Mouse (Mus musculus) liver, embryonic 14.5 days (tissue): ENCODE data around the gene Irf2bp2. TPM values are rescaled to one million over a fixed set of nuclear protein-coding genes. Genes with fewer than 3 reads are reported as not detected.

Experiments
- ATAC-seq: fragments of 200-750 bp; cut with Nextera tagmentation; 2 replicates; pipeline ENCODE4 v1.8.0; 2017; ENCODE audit warnings: moderate number of reproducible peaks, mild to moderate bottlenecking, moderate library complexity; ENCODE audit not compliant: insufficient read depth
- DNase-seq, 3 experiments: peaks; one replicate each; pipeline ENCODE4 v3.0.0-alpha.2; 2012 to 2013; ENCODE audit warnings: low read depth in 3 of 3, low spot score in 3 of 3
- H3K27ac ChIP-seq: fragments of 300-500 bp; sonication (generic); 2 replicates; pipeline ENCODE4 v1.5.1; 2014; ENCODE audit warnings: moderate library complexity, mild to moderate bottlenecking, control low read depth, inconsistent platforms
- H3K27me3 ChIP-seq: fragments of 300-500 bp; sonication (generic); 2 replicates; pipeline ENCODE4 v1.6.1; 2014; ENCODE audit warnings: mild to moderate bottlenecking, low read length, moderate library complexity; ENCODE audit not compliant: control insufficient read depth, insufficient read depth
- H3K36me3 ChIP-seq: fragments of 300-500 bp; sonication (generic); replicated peaks from 2 replicates; pipeline ENCODE4 v1.6.1; 2014; ENCODE audit warnings: low read depth; ENCODE audit not compliant: control insufficient read depth, insufficient read depth
- H3K4me1 ChIP-seq, 2 experiments: fragments of 200-500 bp in 1 of 2; fragments of 300-500 bp in 1 of 2; sonication (generic) in 1 of 2; replicated peaks; 2 replicates each; pipeline ENCODE4 v1.6.1; 2012 to 2014; ENCODE audit warnings: antibody characterized with exemption in 1 of 2, inconsistent platforms in 1 of 2, low read length in 1 of 2; ENCODE audit not compliant: control insufficient read depth in 2 of 2, insufficient read depth in 2 of 2
- H3K4me2 ChIP-seq: fragments of 300-500 bp; sonication (generic); 2 replicates; pipeline ENCODE4 v1.6.1; 2014; ENCODE audit warnings: low read depth, mild to moderate bottlenecking, control low read depth, moderate library complexity
- H3K4me3 ChIP-seq, 2 experiments: fragments of 200-500 bp in 1 of 2; fragments of 300-500 bp in 1 of 2; sonication (generic) in 1 of 2; 2 replicates each; pipeline ENCODE4 v1.5.1; 2012 to 2014; ENCODE audit warnings: low read depth in 2 of 2, low read length in 2 of 2, mild to moderate bottlenecking in 2 of 2, control low read depth in 1 of 2, inconsistent platforms in 1 of 2, moderate library complexity in 1 of 2; ENCODE audit not compliant: insufficient read depth in 1 of 2
- H3K9ac ChIP-seq: fragments of 300-500 bp; sonication (generic); replicated peaks from 2 replicates; pipeline ENCODE4 v1.6.1; 2014; ENCODE audit warnings: mild to moderate bottlenecking, control low read depth, moderate library complexity
- H3K9me3 ChIP-seq: fragments of 300-500 bp; sonication (generic); 2 replicates; pipeline ENCODE4 v1.6.1; 2016; ENCODE audit warnings: low read length, mixed read lengths; ENCODE audit not compliant: control insufficient read depth
- CTCF ChIP-seq: IDR thresholded peaks from 2 replicates; pipeline ENCODE4 v1.5.1; 2016; ENCODE audit warnings: antibody characterized with exemption, low read depth, control low read depth
- EP300 ChIP-seq: IDR thresholded peaks from 2 replicates; pipeline ENCODE4 v1.6.1; 2016; ENCODE audit warnings: antibody characterized with exemption, low read depth
- WGBS: fragments of 180-500 bp; shearing (Covaris S2); extraction: QIAGEN DNeasy Blood & Tissue Kit; methylation state at CpG from one replicate; pipeline ENCODE4 v1.1.7; 2014; ENCODE audit not compliant: insufficient replicate concordance; 5-methylcytosine and 5-hydroxymethylcytosine counted together
- polyA plus RNA-seq, 2 experiments: library from polyadenylated mRNA; depleted of rRNA in 1 of 2; stranded (reverse) in 1 of 2; unstranded in 1 of 2; fragments of >200 nt; fragmentation: Nextera tagmentation in 1 of 2; extraction: Ambion mirVana in 1 of 2; gene quantifications; 2 replicates each; pipeline versions ENCODE4 v1.2.1 to v1.2.3; 2012 to 2014

The Irf2bp2 gene
- polyA plus RNA-seq, 2 experiments = 2.8 to 10.9 TPM

- Histone ChIP-seq H3K9ac (no peak overlapping the region), H3K4me3 (no peak overlapping the region), H3K27me3 (no peaks in the 10 kb centered on the region), H3K9me3 (no peaks in the 10 kb centered on the region), H3K4me1 (peaks cover 0 to 7% of the 10 kb centered on the region in 2 experiments; a peak in 2 of 4 replicates), H3K4me2 (no peak overlapping the region), H3K27ac (no peak overlapping the region), H3K36me3 (no peaks in the 10 kb centered on the region)
- no peak for DNase-seq
- no peak for ATAC-seq
- 49% methylated on average over 14 of the region's 14 CpGs for WGBS
- TF ChIP-seq EP300 = no peak
- no peak for TF ChIP-seq CTCF
Measured at GRCm38 (mm10) chr8:126566446-126567062, 27.2 kb downstream of the Irf2bp2 start.

GRCm38 (mm10) chr8:126565954-126566445 is 27.8 kb downstream of the Irf2bp2 start:
- H3K9ac ChIP-seq = no peak overlapping the region
- ATAC-seq (no peak), DNase-seq (no peak)
- H3K4me3 ChIP-seq = no peak overlapping the region
- H3K9me3 ChIP-seq = no peaks in the 10 kb centered on the region
- TF ChIP-seq EP300 = no peak
- TF ChIP-seq CTCF = no peak
- WGBS = 52% methylated on average over 6 of the region's 6 CpGs
- no peaks in the 10 kb centered on the region for H3K36me3 ChIP-seq
- H3K4me1 ChIP-seq = peaks cover 0 to 6% of the 10 kb centered on the region in 2 experiments; a peak in 2 of 4 replicates
- H3K27me3 ChIP-seq = no peaks in the 10 kb centered on the region
- no peak overlapping the region for H3K27ac ChIP-seq
- no peak overlapping the region for H3K4me2 ChIP-seq

GRCm38 (mm10) chr8:126565231-126565781 is 28.5 kb downstream of the Irf2bp2 start:
- Histone ChIP-seq H3K9ac (no peak overlapping the region), H3K4me1 (peaks cover 0 to 5% of the 10 kb centered on the region in 2 experiments; a peak in 2 of 4 replicates), H3K4me2 (no peak overlapping the region), H3K9me3 (no peaks in the 10 kb centered on the region), H3K36me3 (no peaks in the 10 kb centered on the region), H3K4me3 (no peak overlapping the region), H3K27ac (no peak overlapping the region), H3K27me3 (no peaks in the 10 kb centered on the region)
- ATAC-seq (no peak), DNase-seq (no peak)
- WGBS = 54% methylated on average over 6 of the region's 6 CpGs
- TF ChIP-seq CTCF = no peak
- TF ChIP-seq EP300 = no peak

GRCm38 (mm10) chr8:126564551-126565154 is 29.1 kb downstream of the Irf2bp2 start:
- ATAC-seq = no peak
- Histone ChIP-seq H3K27me3 (no peaks in the 10 kb centered on the region), H3K9me3 (no peaks in the 10 kb centered on the region), H3K27ac (no peak overlapping the region), H3K4me1 (peaks cover 0 to 5% of the 10 kb centered on the region in 2 experiments; a peak in 2 of 4 replicates), H3K36me3 (no peaks in the 10 kb centered on the region), H3K4me2 (no peak overlapping the region), H3K9ac (no peak overlapping the region), H3K4me3 (no peak overlapping the region)
- DNase-seq = no peak
- WGBS = 54% methylated on average over 9 of the region's 9 CpGs
- no peak for TF ChIP-seq CTCF

- ATAC-seq = no peak
- no peaks in the 10 kb centered on the region for H3K36me3 ChIP-seq
- WGBS = 78% methylated on average over 4 of the region's 4 CpGs
Measured at GRCm38 (mm10) chr8:126561316-126561841, 32.4 kb downstream of the Irf2bp2 start.

More at GRCm38 (mm10) chr8:126561316-126561841, 32.4 kb downstream of the Irf2bp2 start:
- Histone ChIP-seq H3K4me2 (no peak overlapping the region), H3K9me3 (no peaks in the 10 kb centered on the region), H3K27me3 (no peaks in the 10 kb centered on the region), H3K4me3 (no peak overlapping the region), H3K9ac (no peak overlapping the region), H3K4me1 (peaks cover 0 to 8% of the 10 kb centered on the region in 2 experiments; a peak in 2 of 4 replicates), H3K27ac (no peak overlapping the region)
- no peak for DNase-seq
- TF ChIP-seq EP300 (no peak), CTCF (no peak)
